In the genomic region with DNA sequence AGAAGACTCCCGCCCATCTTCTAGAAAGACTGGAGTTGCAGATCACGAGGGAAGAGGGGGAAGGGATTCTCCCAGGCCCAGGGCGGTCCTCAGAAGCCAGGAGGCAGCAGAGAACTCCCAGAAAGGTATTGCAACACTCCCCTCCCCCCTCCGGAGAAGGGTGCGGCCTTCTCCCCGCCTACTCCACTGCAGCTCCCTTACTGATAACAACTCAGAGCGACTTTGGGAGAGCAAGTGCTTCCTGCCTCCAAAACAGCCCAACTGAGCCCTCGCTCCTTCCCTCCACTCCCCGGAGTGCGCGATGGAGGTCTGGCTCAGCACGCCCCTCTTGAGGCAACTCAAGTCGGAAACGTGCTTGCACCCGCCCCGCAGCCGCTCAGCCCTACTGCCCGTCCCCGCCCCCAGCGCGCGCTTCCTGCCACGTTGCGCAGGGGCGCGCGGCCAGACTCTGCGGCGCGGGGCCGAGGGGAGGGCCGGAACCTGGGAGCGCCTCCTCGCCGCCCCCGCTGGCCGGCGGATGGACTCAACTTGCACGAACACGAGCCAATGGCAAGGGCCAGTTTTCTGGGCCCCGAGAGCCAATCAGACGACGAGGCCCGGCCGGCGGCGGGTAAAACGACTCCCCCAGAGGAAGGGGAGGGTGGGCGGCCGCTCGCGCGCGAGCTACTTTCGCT, we compare ENCODE assay signal across 8 mouse cellular contexts. TPM values are rescaled to one million over a fixed set of nuclear protein-coding genes. Genes with fewer than 3 reads are reported as not detected.
DNase-seq lines count a peak whose midpoint lies in the region; ATAC-seq lines count a peak whose summit lies in the region.

No protein-coding gene starts in this region.

- peak; percentile 89 for ATAC-seq in hindbrain, embryonic 11.5 days (ENCODE audit: low FRiP score)

- H3K4me2 ChIP-seq in hindbrain, embryonic 11.5 days (replicated peaks; ENCODE audit: low read depth, low read length) = peak overlapping the region; percentile 66

- H3K9ac ChIP-seq in hindbrain, embryonic 11.5 days (ENCODE audit: low read depth, low read length) = peak overlapping the region; percentile 75

- H3K27me3 ChIP-seq in hindbrain, embryonic 11.5 days (ENCODE audit: control insufficient read depth, insufficient read depth, low read length) = no peaks in the 10 kb centered on the region

- H3K9me3 ChIP-seq in hindbrain, embryonic 11.5 days (ENCODE audit: control insufficient read depth, low read length) = no peaks in the 10 kb centered on the region

- 0% methylated on average over 49 of the region's 55 CpGs for WGBS in hindbrain, embryonic 11.5 days

- peaks cover 3% of the 10 kb centered on the region; the same call in 1 of the 2 replicates for H3K4me1 ChIP-seq in hindbrain, embryonic 11.5 days (replicated peaks; ENCODE audit: control insufficient read depth, insufficient read depth, low read length)

- peak overlapping the region; percentile 85 for H3K4me3 ChIP-seq in hindbrain, embryonic 11.5 days (ENCODE audit: low read depth, low read length)

- DNase-seq in Muller cell, postnatal 12 days (ENCODE audit: inconsistent ontology term) = peak; percentile 100
- peak; percentile 94 for DNase-seq in cerebellum, adult 9-10 months
- peak; percentile 85 to 90 for DNase-seq in frontal cortex, adult 2 months (ENCODE audit: extremely low spot score in 1 of 2, low spot score in 1 of 2)
- DNase-seq in hindbrain, embryonic 11.5 days (ENCODE audit: low spot score) = peak; percentile 96
- DNase-seq in layer of hippocampus, postnatal 10 days (ENCODE audit: low spot score in 2 of 2) = peak; percentile 88 to 91
- DNase-seq in lung, postnatal 10 days = peak; percentile 98
- peak; percentile 96 for DNase-seq in retina, embryonic 14.5 days (ENCODE audit: low spot score)
- peak; percentile 94 for DNase-seq in thymus, postnatal 4 days

- peak overlapping the region; percentile 100 for H3K27ac ChIP-seq in hindbrain, embryonic 11.5 days (ENCODE audit: low read depth, low read length)

- no peaks in the 10 kb centered on the region for H3K36me3 ChIP-seq in hindbrain, embryonic 11.5 days (ENCODE audit: control insufficient read depth, insufficient read depth, low read length)

RNA-seq across cellular contexts. Expression of a gene that starts 1.0 kb away (rescaled TPM):
- polyA plus RNA-seq in frontal cortex, adult 2 months (2012; rRNA removed) = 54.5 and 62.1 TPM in 2 replicates
- polyA plus RNA-seq in hindbrain, embryonic 11.5 days (2014; fragmentation: Nextera tagmentation; extraction: Ambion mirVana) = 74.7 and 91.1 TPM in 2 replicates
- 100 to 1,000 TPM; 130 TPM for total RNA-seq in layer of hippocampus, postnatal 10 days (2021)

RNA-seq across cellular contexts. Expression of a gene that starts 30.1 kb away (rescaled TPM):
- 18.4 and 21.3 TPM in 2 replicates for polyA plus RNA-seq in frontal cortex, adult 2 months (2012; rRNA removed)
- 57.4 and 58.0 TPM in 2 replicates for polyA plus RNA-seq in hindbrain, embryonic 11.5 days (2014; fragmentation: Nextera tagmentation; extraction: Ambion mirVana)
- total RNA-seq in layer of hippocampus, postnatal 10 days (2021) = 10 to 100 TPM; 38.5 to 41.6 TPM

Comparison
In these comparisons a context has a peak if more than half of its experiments do, and no peak if none do; other contexts are left out.
1. Peak in every context shown above with its lines: DNase-seq, ATAC-seq, H3K4me3 ChIP-seq and H3K27ac ChIP-seq.